Mouse (Mus musculus): ENCODE data around the gene Trim2. TPM values are rescaled to one million over a fixed set of nuclear protein-coding genes. Genes with fewer than 3 reads are reported as not detected.

The Trim2 gene
- total and polyA plus RNA-seq, 2 experiments from 2014 or later = 127 to 186 TPM

- DNase-seq (no peak), ATAC-seq (no peak)
- no peak overlapping the region for H3K4me2 ChIP-seq (ENCODE audit: low read depth)
- H3K9ac ChIP-seq = no peak overlapping the region
- TF ChIP-seq CTCF (IDR thresholded peaks at IDR 0.05; ENCODE audit: low read depth) = no peak
- no peak overlapping the region for H3K27ac ChIP-seq (ENCODE audit: low read depth, low read length)
- H3K36me3 ChIP-seq (ENCODE audit: insufficient read depth) = no peaks in the 10 kb centered on the region
- H3K4me1 ChIP-seq (ENCODE audit: insufficient read depth) = no peaks in the 10 kb centered on the region
- 72% methylated on average over 7 of the region's 7 CpGs for WGBS
- no peak overlapping the region for H3K4me3 ChIP-seq (ENCODE audit: low read depth, low read length)
- no peaks in the 10 kb centered on the region for H3K9me3 ChIP-seq (ENCODE audit: low read length)
- H3K27me3 ChIP-seq (ENCODE audit: insufficient read depth, low read length) = no peaks in the 10 kb centered on the region
Measured at GRCm38 (mm10) chr3:84118718-84119117, 188.0 kb downstream of the Trim2 start.

- no peak overlapping the region for H3K27ac ChIP-seq (ENCODE audit: low read depth, low read length)
- DNase-seq (no peak), ATAC-seq (no peak)
- H3K36me3 ChIP-seq (ENCODE audit: insufficient read depth) = no peaks in the 10 kb centered on the region
- no peaks in the 10 kb centered on the region for H3K4me1 ChIP-seq (ENCODE audit: insufficient read depth)
- H3K4me3 ChIP-seq (ENCODE audit: low read depth, low read length) = no peak overlapping the region
- no peak overlapping the region for H3K9ac ChIP-seq
- 84% methylated on average over 7 of the region's 7 CpGs for WGBS
- no peaks in the 10 kb centered on the region for H3K27me3 ChIP-seq (ENCODE audit: insufficient read depth, low read length)
- no peaks in the 10 kb centered on the region for H3K9me3 ChIP-seq (ENCODE audit: low read length)
- no peak overlapping the region for H3K4me2 ChIP-seq (ENCODE audit: low read depth)
- TF ChIP-seq CTCF (IDR thresholded peaks at IDR 0.05; ENCODE audit: low read depth) = no peak
Measured at GRCm38 (mm10) chr3:84118178-84118577, 188.5 kb downstream of the Trim2 start.

Other genes with a start within 250 kb of the Trim2 start
- gene Mnd1, start 151.1 kb downstream of the Trim2 start, total RNA-seq (2014; rRNA removed) = 2.1 and 3.0 TPM in 2 replicates
- 2.4 and 2.5 TPM in 2 replicates for gene Mnd1, start 151.1 kb downstream of the Trim2 start, polyA plus RNA-seq (2015; fragmentation: Nextera tagmentation; extraction: Ambion mirVana)
- 0.29 TPM in 1 of 2 replicates, not detected in the other for gene Gm6525, start 132.8 kb downstream of the Trim2 start, total RNA-seq (2014; rRNA removed)
- gene Gm6525, start 132.8 kb downstream of the Trim2 start, polyA plus RNA-seq (2015; fragmentation: Nextera tagmentation; extraction: Ambion mirVana) = 0.33 and 2.1 TPM in 2 replicates
- 3.5 and 3.7 TPM in 2 replicates for gene Fhdc1, start 173.6 kb upstream of the Trim2 start, total RNA-seq (2014; rRNA removed)
- gene Fhdc1, start 173.6 kb upstream of the Trim2 start, polyA plus RNA-seq (2015; fragmentation: Nextera tagmentation; extraction: Ambion mirVana) = 1.6 and 1.7 TPM in 2 replicates

Data from forebrain, postnatal 0 days (tissue).